Mouse (Mus musculus): ENCODE data around the gene Bcl2a1c.
"Not testable (repeated sequence)": the region's sequence is repeated elsewhere in the genome, so short reads cannot be mapped to it uniquely, and the experiment has no call there.

GRCm38 (mm10) chr9:114328332-114328731 is 1.6 kb upstream of the Bcl2a1c start:
- TF ChIP-seq GATA1 (IDR thresholded peaks at IDR 0.05; ENCODE audit: borderline replicate concordance, low read length); FLI1 (IDR thresholded peaks at IDR 0.05; ENCODE audit: low read length): not testable (repeated sequence)
